Mouse (Mus musculus) cerebellum, postnatal 14 days (tissue): Measurements from ENCODE around the gene Fut7.
A peak's percentile ranks its signal among the peaks of the same experiment; 100 is the strongest.
"Not testable (repeated sequence)": the region's sequence is repeated elsewhere in the genome, so short reads cannot be mapped to it uniquely, and the experiment has no call there.

Experiments used
- DNase-seq, 2 experiments: peaks; one replicate each; pipeline ENCODE4 v3.0.0; 2021; ENCODE audit warnings: mixed read lengths in 2 of 2

The Fut7 gene

GRCm38 (mm10) chr2:25422587-25423410 lies at the start of gene Fut7:
Fut7 (plus strand) TSS chr2:25423267.
- DNase-seq: no peak

GRCm38 (mm10) chr2:25373431-25373830 lies 49.6 kb upstream of the Fut7 start:
- DNase-seq: no peak

DNA sequence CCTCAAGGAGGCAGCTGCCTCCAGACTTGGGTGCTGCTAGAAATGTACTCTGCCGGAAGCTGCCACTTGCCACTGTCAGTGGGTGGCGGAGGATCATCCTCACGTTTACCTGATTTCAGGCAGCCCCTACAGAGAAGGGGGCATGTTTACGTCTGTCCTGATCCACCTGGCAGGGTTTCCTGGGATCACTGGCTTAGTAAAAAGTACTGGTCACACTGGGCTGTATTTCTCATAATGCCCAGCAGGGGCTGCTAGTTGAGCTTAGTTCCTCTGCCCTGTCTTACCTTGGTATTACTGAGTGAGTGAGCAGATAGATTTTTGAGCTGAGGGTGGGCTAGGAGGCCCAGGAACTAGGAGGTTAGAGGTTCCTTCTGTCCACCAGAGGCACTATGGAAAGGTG lies 46.5 kb upstream of the Fut7 start:
- DNase-seq: peak; percentile 82 to 85

DNA sequence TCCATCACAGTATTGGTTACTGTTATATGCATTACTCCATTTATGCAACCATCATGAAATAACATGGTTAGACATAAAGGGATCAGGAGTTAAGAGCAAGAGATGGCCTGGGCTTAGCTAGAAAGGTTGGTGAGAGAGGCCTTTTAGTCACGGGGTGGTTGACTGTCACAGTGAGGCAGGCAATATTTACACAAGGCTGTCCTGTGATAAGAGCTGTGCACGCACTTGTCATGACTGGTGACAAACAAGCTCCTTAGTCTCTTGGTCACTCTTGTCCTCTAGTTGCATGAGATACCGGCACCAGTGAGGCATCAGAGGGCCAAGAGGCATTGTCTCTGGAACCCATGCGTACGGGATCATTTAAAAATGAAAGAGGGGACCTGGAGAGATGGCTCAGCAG lies 38.6 kb upstream of the Fut7 start:
- DNase-seq: no peak

- no peak for DNase-seq
Observed at GRCm38 (mm10) chr2:25391266-25391665, 31.8 kb upstream of the Fut7 start.

DNA sequence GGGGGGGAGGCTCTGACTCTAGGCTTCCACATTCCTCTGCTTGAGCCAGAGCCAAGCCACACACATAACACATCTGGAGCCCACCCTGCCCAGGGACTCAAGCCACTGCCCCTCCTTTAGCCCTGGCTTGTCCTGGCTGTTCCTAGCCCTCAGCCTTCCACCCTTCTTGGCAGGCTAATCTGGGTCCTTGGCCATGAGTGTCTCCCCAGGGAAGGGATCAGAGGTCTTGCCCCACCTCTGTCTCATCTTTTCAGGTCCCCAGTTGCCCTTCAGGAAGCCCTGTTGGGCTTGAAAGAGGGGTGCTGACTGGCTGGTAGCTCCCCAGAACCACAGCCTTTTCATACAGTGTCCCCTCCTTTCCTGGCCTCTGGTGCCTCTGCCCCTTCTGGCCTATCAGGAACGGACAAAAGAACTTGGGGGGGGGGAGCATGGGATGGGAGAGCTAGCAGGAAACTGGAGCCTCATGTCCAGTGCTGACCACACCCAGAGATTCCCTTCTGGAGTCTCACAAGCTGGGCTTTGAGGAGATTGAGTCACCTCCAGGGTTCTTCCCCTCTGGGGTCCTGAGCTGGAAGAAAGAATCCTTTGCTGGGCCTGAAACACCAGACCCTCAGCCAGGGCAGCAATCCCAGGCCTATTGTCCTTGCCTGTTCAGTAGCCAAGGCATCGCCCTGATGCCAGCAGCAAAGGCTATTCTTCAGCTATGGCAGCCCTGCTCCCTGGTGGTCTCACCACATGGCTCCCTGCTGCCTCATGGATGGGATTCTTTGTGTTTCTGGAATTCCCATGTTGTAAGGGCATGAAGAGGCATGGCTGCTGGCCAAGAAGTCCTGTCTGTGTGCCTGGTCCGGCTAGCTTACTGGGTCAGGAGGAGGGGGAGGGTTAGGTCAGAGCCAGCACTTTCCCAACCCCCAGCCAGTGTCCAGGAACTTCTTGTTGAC lies 28.5 kb upstream of the Fut7 start:
- peak; percentile 62 to 67 for DNase-seq

- DNase-seq: peak in 1 of 2 experiments; percentile 50
Observed at GRCm38 (mm10) chr2:25395721-25396596, 27.1 kb upstream of the Fut7 start, which contains the start of gene Entpd2. Entpd2 (plus strand) TSS chr2:25395874.

DNA sequence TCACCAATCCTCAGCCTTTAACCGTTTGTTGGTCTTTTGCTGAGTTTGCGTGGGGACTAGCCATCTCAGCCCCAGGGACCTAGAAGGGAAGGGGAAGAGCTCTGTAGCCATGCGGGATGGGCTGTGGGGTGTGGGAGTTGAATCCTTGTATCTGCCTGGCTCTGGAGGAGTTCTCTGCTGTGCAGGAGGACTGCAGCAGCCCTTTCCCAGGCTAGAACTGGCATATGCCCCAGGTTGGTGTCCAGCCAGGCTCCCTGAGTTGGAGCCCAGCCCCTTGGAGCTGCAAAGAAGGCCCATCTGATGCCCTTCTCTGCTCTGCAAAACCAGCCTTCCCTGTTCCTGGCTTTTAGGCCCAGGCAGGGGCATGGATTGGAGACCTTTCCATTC lies 26.5 kb upstream of the Fut7 start:
- DNase-seq: peak; percentile 87 to 88

DNA sequence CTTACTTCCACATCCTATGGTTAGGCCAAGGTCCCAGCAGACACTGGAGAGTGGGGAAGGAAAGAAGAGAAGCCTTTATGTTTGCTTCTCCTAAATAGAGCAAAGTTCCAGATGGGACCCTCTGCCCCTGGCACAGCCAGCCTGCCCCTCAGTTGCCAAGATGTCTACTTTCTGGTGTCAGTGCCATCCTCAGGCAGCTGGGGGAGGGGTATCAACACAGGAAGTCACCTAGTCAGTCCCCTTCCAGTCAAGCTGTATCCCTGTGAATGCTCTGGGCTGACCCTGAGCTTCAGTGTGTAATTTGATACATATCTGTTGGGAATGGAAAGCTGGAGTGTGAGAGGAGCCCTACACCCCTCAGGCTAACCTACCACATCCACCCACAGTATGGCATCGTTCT lies 26.1 kb upstream of the Fut7 start:
- peak; percentile 46 to 53 for DNase-seq

DNA sequence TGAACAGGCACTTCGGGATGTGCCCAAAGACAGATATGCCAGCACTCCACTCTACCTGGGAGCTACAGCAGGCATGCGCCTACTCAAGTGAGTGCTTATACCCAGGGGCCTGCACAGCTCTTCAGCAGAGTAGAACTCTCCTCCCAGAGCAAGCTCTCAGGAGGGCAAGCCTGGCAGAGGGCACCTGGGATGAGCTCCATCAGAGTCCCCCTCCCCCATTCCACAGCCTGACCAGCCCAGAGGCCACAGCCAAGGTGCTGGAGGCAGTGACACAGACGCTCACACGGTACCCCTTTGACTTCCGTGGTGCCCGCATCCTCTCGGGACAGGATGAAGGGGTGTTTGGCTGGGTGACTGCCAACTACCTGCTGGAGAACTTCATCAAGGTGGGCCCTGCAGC lies 25.0 kb upstream of the Fut7 start:
- no peak for DNase-seq

GRCm38 (mm10) chr2:25399051-25399450 lies 24.0 kb upstream of the Fut7 start, which contains the start of gene Npdc1:
Npdc1 (plus strand) TSS chr2:25399351.
- no peak for DNase-seq

- no peak for DNase-seq
Observed at GRCm38 (mm10) chr2:25400291-25400690, 22.8 kb upstream of the Fut7 start.

DNA sequence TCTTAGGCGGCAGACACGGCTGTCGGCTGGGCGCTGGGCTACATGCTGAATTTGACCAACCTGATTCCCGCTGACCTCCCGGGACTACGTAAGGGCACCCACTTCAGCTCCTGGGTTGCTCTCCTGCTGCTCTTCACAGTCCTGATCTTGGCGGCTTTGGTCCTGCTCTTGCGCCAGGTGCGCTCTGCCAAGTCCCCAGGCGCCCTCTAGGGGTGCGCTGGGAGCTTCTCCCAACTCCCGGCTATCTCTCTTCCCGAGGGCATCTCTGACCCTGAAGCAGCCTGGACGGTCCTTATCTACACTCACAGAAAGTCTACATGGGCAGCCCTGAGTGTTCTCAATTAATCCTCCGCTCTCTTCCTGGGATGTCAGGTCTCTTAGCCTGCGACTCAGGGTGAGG lies 22.3 kb upstream of the Fut7 start:
- DNase-seq: peak; percentile 77 to 80

GRCm38 (mm10) chr2:25402377-25402971 lies 20.6 kb upstream of the Fut7 start:
- peak; percentile 87 to 96 for DNase-seq

GRCm38 (mm10) chr2:25402972-25403601 lies 20.0 kb upstream of the Fut7 start:
- DNase-seq: peak; percentile 91 to 94

- no peak for DNase-seq
Observed at GRCm38 (mm10) chr2:25403994-25404393, 19.1 kb upstream of the Fut7 start.

- DNase-seq: no peak
Observed at GRCm38 (mm10) chr2:25408908-25409307, 14.2 kb upstream of the Fut7 start.

DNA sequence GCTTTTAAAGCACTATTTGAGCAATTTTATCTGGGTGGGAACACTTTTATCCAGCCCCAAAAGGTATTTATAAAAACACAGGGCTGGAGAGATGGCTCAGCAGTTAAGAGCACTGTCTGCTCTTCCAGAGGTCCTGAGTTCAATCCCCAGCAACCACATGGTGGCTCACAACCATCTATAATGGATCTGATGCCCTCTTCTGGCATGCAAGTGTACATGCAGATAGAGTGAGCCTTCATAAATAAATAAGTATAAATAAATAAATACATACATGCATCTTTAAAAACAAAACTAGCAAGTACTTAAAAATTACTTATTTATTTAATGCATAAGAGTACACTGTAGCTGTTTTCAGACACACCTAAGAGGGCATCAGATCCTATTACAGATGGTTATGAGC lies 9.6 kb upstream of the Fut7 start:
- DNase-seq: not testable (repeated sequence)

DNA sequence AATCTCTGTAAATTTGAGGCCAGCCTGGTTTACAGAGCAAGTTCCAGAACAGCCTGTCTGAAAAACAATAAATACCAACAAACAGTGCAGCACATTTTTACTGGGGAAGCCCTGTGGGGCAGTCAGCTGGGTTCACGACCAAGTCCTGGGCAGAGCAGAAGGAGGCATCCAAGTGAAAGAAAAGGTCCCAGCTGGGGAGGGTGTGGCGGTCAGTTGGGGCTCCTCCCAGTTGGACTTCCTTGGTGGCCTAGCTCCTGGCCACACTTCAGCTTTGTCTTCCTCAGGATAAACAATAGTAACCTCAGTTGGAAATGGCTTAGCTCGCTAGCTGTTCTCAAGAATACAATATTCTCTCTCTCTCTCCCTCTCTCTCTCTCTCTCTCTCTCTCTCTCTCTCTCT lies 5.6 kb upstream of the Fut7 start:
- peak; percentile 34 to 52 for DNase-seq

DNA sequence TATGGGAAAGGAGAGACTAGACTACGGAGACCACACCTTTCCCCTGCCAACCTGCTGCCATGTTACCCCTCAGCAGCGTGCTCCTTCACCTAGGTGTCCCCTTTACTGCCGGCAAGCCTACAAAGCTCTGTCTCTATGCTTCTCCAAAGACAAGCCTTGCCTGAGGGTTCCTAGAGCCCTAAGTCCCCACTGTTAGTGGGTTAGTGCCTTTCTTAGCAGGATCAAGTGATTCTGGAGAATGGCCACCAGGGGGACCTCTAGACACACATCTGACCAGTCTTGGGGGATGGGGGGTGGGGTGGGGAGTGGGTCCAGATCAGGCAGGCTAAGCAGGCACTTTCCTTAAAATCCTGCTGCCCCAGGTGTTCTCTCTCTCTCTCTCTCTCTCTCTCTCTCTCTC lies 1.2 kb upstream of the Fut7 start:
- DNase-seq: peak; percentile 80 to 82

GRCm38 (mm10) chr2:25423626-25424025 lies 559 bp downstream of the Fut7 start:
- peak; percentile 57 to 65 for DNase-seq

- DNase-seq: peak; percentile 65 to 75
Observed at GRCm38 (mm10) chr2:25425481-25425880, 2.4 kb downstream of the Fut7 start.
